Mouse (Mus musculus): Measurements from ENCODE around the gene Pax2.
"Not testable (repeated sequence)": the region's sequence is repeated elsewhere in the genome, so short reads cannot be mapped to it uniquely, and the experiment has no call there.

Pax2 gene

GRCm38 (mm10) chr19:44835042-44835930, 79.4 kb downstream of the Pax2 start:
- DNase-seq (ENCODE audit: low spot score in 2 of 2) = no peak

- DNase-seq (ENCODE audit: low spot score in 2 of 2) = no peak
Measured at GRCm38 (mm10) chr19:44835931-44836861, 80.4 kb downstream of the Pax2 start.

DNA sequence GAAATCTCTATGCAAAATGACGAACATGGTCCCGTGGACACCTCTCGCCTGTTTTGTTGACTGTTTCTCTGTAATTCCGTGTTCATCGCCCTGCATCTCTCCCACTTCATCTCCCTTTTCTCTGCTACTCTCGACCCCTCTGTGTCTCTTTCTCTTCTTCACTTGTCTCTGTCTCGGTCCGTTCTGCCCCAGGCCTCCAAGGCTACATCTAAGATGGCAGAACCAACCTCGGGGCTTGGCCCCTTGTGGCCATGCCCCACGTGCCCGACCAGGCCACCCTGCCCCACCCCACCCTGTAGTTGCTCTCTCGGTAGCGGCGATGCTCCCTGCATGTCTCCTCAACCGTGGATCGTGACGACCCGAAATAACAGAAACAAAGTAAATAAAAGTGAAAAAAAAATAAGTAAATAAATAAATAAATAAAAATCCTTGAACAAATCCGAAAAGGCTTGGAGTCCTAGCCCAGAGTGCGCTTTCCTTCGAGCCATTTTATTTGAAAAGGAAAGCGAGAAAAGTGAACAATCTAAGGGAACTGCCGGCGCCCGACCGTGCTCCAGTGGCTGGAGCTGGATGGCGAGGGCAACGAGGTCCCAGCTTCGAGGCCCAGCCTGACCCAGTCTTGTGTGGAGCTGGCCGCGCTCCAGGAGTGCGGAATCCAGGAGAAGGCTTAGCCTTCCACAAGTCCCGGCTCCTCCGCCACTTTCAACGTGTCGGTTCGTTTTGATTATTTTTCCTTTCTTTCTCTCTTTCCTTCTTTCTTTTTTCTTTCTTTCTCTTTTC, 81.8 kb downstream of the Pax2 start:
- DNase-seq (ENCODE audit: low spot score in 2 of 2) = no peak

DNA sequence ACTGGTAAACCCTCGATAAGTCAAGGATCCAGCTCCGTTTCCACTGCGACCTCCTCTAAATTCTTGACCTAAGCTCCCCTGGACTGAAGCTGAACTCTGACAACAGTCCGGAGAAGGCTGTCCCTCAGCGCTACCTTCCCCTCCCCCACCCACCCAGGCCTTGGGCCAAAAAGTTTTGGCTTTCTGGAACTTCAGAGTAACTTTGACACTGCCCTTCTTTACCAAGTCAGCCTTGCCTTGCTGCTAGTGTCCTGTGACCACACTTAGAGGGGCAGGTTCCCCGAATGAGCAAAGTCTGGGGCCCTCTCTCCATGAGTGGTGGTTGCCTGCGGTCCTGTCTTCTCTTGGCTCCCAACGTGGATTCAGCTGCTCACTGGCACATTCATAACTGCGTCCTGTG, 82.5 kb downstream of the Pax2 start:
- no peak for DNase-seq (ENCODE audit: low spot score in 2 of 2)

GRCm38 (mm10) chr19:44842661-44843060, 86.8 kb downstream of the Pax2 start:
- DNase-seq (ENCODE audit: low spot score in 2 of 2) = not testable (repeated sequence)

DNA sequence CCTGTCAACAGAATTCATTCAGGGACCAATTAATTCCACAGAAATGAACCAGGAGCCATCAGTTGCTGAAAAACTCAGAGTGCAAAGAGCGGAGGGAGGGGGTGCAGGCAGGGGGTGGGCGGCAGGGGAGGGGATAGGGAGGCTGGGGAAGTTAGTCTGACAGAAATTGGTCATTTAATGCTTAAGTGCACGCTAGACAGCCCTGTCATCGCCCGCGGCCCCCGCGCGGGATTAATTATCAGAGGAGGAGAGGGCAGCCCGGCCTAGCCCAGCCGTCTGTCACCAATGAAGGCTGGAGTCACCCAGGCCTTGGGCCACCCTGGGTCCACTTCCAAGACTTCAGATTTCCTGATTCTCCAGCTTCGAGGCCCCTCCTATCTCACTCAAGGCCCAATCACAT, 93.6 kb downstream of the Pax2 start:
- DNase-seq (ENCODE audit: low spot score in 2 of 2) = no peak

DNA sequence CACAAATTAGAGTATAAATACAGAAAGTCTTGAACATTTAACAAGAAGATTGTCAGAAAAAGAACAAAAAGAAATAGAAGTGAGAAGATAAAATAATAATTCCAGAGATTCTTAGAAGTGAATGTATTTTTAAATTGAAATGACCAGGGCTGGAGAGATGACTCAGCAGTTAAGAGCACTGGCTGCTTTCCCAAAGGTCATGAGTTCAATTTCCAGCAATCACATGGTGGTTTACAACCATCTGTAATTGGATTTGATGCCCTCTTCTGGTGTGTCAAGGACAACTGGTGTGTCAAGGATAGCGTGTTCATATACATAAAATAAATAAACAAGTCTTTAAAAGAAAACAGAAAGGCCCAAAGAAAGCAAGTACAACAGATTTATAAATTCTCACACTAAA, 102.8 kb downstream of the Pax2 start:
- DNase-seq (ENCODE audit: low spot score in 2 of 2) = no peak

- DNase-seq (ENCODE audit: low spot score in 2 of 2) = no peak
Measured at GRCm38 (mm10) chr19:44868766-44869165, 112.9 kb downstream of the Pax2 start.

- DNase-seq (ENCODE audit: low spot score in 2 of 2) = no peak
Measured at GRCm38 (mm10) chr19:44874186-44874898, 118.5 kb downstream of the Pax2 start.

GRCm38 (mm10) chr19:44874928-44875327, 119.1 kb downstream of the Pax2 start:
- DNase-seq (ENCODE audit: low spot score in 2 of 2) = no peak

DNA sequence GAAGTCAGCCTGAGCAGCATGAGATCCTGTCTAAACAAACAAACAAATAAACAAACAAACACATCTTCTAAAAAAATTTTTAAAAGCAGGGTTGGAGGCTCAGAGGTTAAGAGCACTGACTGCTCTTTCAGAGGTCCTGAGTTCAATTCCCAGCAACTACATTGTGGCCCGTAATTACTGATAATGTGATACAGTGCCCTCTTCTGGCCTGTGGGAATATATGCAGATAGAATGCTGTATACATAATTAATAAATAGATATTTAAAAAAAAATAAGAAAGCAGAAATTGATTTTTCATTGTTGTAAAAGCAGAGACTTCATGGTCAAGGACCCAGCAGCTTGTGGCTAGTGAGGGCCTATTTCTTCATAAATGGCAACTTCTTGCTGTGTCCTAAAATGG, 119.9 kb downstream of the Pax2 start:
- no peak for DNase-seq (ENCODE audit: low spot score in 2 of 2)

- DNase-seq (ENCODE audit: low spot score in 2 of 2) = no peak
Measured at GRCm38 (mm10) chr19:44876529-44876928, 120.7 kb downstream of the Pax2 start.

- peak in 1 of 2 experiments; percentile 14 for DNase-seq (ENCODE audit: low spot score in 2 of 2)
Measured at GRCm38 (mm10) chr19:44882552-44883024, 126.7 kb downstream of the Pax2 start.

- DNase-seq (ENCODE audit: low spot score in 2 of 2) = no peak
Measured at GRCm38 (mm10) chr19:44884331-44884730, 128.5 kb downstream of the Pax2 start.

DNA sequence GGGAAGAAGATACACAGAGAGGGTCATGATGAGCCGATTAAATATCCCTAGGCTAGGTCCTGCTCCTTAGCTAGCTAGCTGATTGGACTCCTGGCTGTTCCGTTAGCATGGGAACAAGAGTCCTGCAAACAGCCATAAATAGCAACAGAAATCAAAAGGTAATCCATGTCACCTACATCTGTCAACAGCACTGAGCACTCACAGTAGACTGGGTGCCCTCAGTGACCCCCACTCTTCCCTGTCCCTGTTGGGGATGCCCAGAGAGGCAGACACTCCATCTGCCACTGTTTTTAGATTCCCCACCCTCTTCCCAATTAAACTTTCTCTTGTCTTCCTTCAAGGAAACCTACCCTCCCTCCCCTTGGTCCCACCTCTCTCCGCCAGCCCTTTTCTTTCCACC, 130.6 kb downstream of the Pax2 start:
- no peak for DNase-seq (ENCODE audit: low spot score in 2 of 2)
